Mouse (Mus musculus): ENCODE measurements around the gene Serpina1e. TPM values are rescaled to one million over a fixed set of nuclear protein-coding genes. Genes with fewer than 3 reads are reported as not detected.
"Not testable (repeated sequence)": the region's sequence is repeated elsewhere in the genome, so short reads cannot be mapped to it uniquely, and the experiment has no call there.

Serpina1e gene
- polyA plus RNA-seq, 1 experiment from 2014 or later = not detected

DNA sequence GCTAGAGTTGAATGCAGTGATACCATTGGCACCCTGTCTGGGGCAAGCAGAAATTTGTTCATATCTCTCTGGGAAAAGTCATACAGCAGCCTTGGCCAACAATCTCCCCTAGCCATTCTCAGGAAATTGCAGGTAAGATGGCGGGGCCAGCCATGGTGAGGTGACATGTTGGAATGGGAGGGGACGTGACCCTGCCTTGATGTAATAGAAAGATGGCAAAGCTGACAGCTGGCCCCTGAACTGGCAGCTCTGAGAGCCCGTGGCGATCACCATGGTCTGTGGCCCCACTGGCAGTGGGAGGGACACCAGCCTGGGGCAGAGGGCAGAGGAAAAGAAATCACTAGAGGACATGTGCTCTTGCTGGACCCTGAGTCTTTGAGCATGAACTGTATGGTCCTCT is 12.5 kb downstream of the Serpina1e start:
- no peaks in the 10 kb centered on the region for H3K36me3 ChIP-seq (ENCODE audit: control insufficient read depth, insufficient read depth, low read length)
- no peaks in the 10 kb centered on the region for H3K27me3 ChIP-seq (ENCODE audit: control insufficient read depth, insufficient read depth, low read length)
- no peaks in the 10 kb centered on the region for H3K9me3 ChIP-seq (ENCODE audit: control insufficient read depth, low read length)
- H3K27ac ChIP-seq (replicated peaks; ENCODE audit: low read depth, low read length) = no peak overlapping the region
- DNase-seq (no peak), ATAC-seq (ENCODE audit: low FRiP score, low TSS enrichment) (no peak)
- no peak overlapping the region for H3K4me2 ChIP-seq (ENCODE audit: low read length)
- WGBS = 84% methylated on average over 4 of the region's 4 CpGs
- H3K4me3 ChIP-seq (replicated peaks; ENCODE audit: low read depth, low read length) = no peak overlapping the region
- H3K4me1 ChIP-seq (ENCODE audit: control insufficient read depth, insufficient read depth, low read length) = no peaks in the 10 kb centered on the region
- H3K9ac ChIP-seq (replicated peaks; ENCODE audit: low read length) = no peak overlapping the region

DNA sequence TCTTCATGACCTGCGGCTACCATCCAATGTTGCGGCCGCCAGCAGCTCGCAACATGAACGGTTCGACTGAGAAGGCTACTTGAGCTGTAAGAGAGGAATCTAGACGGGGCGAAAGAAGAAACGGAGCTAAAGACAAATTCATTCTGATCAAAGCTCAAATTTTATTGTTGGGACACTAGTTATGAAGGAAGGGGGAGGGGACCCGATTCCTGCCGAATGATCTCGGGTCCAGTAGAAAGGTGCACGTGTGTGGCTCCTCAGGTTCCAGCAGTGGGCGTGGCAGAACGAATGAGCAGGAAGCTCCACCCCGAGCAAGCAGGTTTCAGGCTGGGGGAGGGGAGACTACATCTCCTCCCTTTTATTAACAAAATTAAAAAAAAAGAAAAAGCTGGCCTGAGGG is 49.6 kb downstream of the Serpina1e start:
- H3K4me2 ChIP-seq (ENCODE audit: low read length); H3K4me3 ChIP-seq (replicated peaks; ENCODE audit: low read depth, low read length); H3K9me3 ChIP-seq (ENCODE audit: control insufficient read depth, low read length); DNase-seq; ATAC-seq (ENCODE audit: low FRiP score, low TSS enrichment); H3K4me1 ChIP-seq (ENCODE audit: control insufficient read depth, insufficient read depth, low read length); H3K27ac ChIP-seq (replicated peaks; ENCODE audit: low read depth, low read length); H3K27me3 ChIP-seq (ENCODE audit: control insufficient read depth, insufficient read depth, low read length); H3K36me3 ChIP-seq (ENCODE audit: control insufficient read depth, insufficient read depth, low read length); H3K9ac ChIP-seq (replicated peaks; ENCODE audit: low read length): not testable (repeated sequence)
- WGBS = 97% methylated on average over 11 of the region's 16 CpGs

DNA sequence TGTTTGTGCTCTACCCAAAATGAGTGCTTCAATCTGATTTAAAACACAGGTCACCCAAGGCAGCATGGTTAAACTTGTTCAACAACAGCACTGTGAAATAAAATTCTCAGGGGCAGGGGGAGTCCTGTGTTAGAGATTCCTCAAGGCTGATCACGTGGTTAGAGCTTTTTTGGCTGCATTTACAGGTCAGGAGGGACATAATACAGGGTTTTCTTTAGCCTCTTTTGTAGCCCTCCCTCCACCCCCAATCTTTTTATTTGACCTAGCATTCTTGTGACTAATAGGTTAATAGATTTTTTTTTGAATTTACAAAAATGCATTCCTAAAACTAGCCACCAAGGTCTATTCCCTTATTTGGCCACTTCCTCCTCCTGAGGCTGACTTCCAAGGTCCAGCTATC is 51.0 kb downstream of the Serpina1e start:
- ATAC-seq (ENCODE audit: low FRiP score, low TSS enrichment); H3K4me3 ChIP-seq (replicated peaks; ENCODE audit: low read depth, low read length); H3K9ac ChIP-seq (replicated peaks; ENCODE audit: low read length); H3K36me3 ChIP-seq (ENCODE audit: control insufficient read depth, insufficient read depth, low read length); H3K9me3 ChIP-seq (ENCODE audit: control insufficient read depth, low read length); H3K4me1 ChIP-seq (ENCODE audit: control insufficient read depth, insufficient read depth, low read length); H3K27ac ChIP-seq (replicated peaks; ENCODE audit: low read depth, low read length); H3K4me2 ChIP-seq (ENCODE audit: low read length); DNase-seq; H3K27me3 ChIP-seq (ENCODE audit: control insufficient read depth, insufficient read depth, low read length): not testable (repeated sequence)
- 43% methylated on average over 1 of the region's 1 CpGs for WGBS

DNA sequence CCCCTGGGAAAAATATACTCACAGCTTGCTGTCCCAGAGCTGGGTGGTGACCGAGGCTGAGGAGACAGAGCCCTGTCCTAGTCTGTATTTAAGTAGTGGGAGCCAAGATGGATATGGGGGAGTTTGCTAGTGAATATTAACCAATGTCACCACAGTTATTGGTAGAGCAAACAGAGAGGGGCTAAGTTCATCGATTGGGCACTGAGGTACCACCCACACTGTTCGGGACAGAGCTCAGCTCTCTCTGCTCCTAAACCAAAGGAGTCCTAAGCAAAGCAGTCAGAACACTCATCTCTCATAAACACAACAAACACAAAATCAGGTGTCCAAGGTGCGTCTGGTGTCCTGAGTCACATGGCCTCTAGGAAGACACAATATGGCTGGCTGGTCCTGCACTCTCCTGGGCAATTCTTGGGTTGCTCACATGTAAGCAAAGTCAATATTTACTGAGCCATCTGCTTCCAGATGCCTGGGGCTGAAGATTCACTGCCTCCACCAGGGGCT is 53.9 kb downstream of the Serpina1e start, which contains the start of gene Serpina1c:
Serpina1c (minus strand) TSS at position 51 of the 504 bp plus-strand sequence.
- not testable (repeated sequence) for H3K9me3 ChIP-seq (ENCODE audit: control insufficient read depth, low read length); H3K4me3 ChIP-seq (replicated peaks; ENCODE audit: low read depth, low read length); H3K27ac ChIP-seq (replicated peaks; ENCODE audit: low read depth, low read length); H3K4me1 ChIP-seq (ENCODE audit: control insufficient read depth, insufficient read depth, low read length); DNase-seq; ATAC-seq (ENCODE audit: low FRiP score, low TSS enrichment); H3K36me3 ChIP-seq (ENCODE audit: control insufficient read depth, insufficient read depth, low read length); H3K27me3 ChIP-seq (ENCODE audit: control insufficient read depth, insufficient read depth, low read length); H3K9ac ChIP-seq (replicated peaks; ENCODE audit: low read length); H3K4me2 ChIP-seq (ENCODE audit: low read length)
- 82% methylated on average over 4 of the region's 4 CpGs for WGBS

DNA sequence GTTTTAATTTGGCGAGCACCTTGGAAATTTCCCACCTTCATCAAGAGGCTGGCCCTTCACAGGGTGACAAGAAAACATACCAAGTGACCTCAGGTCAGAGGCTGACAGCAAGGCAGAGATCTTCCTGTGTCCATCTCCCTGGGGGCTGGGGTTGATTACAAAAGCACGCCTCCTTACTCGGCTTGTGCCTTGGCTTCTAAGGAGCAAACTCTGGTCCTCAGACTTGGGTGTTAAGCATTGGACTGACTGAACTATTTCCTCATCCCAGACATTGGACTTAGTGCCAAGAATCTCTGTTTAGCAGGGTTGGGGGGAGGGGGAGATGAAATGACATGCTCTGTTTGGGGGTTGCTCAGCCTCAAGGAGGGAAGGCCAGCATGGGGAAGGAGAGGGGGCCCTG is 56.8 kb downstream of the Serpina1e start:
- not testable (repeated sequence) for H3K4me1 ChIP-seq (ENCODE audit: control insufficient read depth, insufficient read depth, low read length); H3K4me2 ChIP-seq (ENCODE audit: low read length); H3K27me3 ChIP-seq (ENCODE audit: control insufficient read depth, insufficient read depth, low read length); DNase-seq; H3K9ac ChIP-seq (replicated peaks; ENCODE audit: low read length); ATAC-seq (ENCODE audit: low FRiP score, low TSS enrichment); H3K4me3 ChIP-seq (replicated peaks; ENCODE audit: low read depth, low read length); H3K36me3 ChIP-seq (ENCODE audit: control insufficient read depth, insufficient read depth, low read length); H3K9me3 ChIP-seq (ENCODE audit: control insufficient read depth, low read length); H3K27ac ChIP-seq (replicated peaks; ENCODE audit: low read depth, low read length)
- WGBS = 96% methylated on average over 3 of the region's 3 CpGs

Other genes with a start within 250 kb of the Serpina1e start
- not detected in 2 replicates for gene Serpina1d, start 185.4 kb downstream of the Serpina1e start, polyA plus RNA-seq (2014; fragmentation: Nextera tagmentation; extraction: Ambion mirVana)
- not detected in 2 replicates for gene Serpina1b, start 128.6 kb downstream of the Serpina1e start, polyA plus RNA-seq (2014; fragmentation: Nextera tagmentation; extraction: Ambion mirVana)
- not detected in 2 replicates for gene Serpina1a, start 95.4 kb downstream of the Serpina1e start, polyA plus RNA-seq (2014; fragmentation: Nextera tagmentation; extraction: Ambion mirVana)
- gene Serpina1c, start 54.1 kb downstream of the Serpina1e start, polyA plus RNA-seq (2014; fragmentation: Nextera tagmentation; extraction: Ambion mirVana) = not detected in 2 replicates
- not detected in 2 replicates for gene Serpina11, start 31.0 kb upstream of the Serpina1e start, polyA plus RNA-seq (2014; fragmentation: Nextera tagmentation; extraction: Ambion mirVana)
- gene Serpina9, start 54.8 kb upstream of the Serpina1e start, polyA plus RNA-seq (2014; fragmentation: Nextera tagmentation; extraction: Ambion mirVana) = not detected in 2 replicates
- gene Serpina12, start 85.5 kb upstream of the Serpina1e start, polyA plus RNA-seq (2014; fragmentation: Nextera tagmentation; extraction: Ambion mirVana) = not detected in 2 replicates
- not detected in 2 replicates for gene Serpina5, start 142.1 kb upstream of the Serpina1e start, polyA plus RNA-seq (2014; fragmentation: Nextera tagmentation; extraction: Ambion mirVana)
- gene Serpina3a, start 153.7 kb upstream of the Serpina1e start, polyA plus RNA-seq (2014; fragmentation: Nextera tagmentation; extraction: Ambion mirVana) = not detected in 2 replicates
- gene Serpina3b, start 169.0 kb upstream of the Serpina1e start, polyA plus RNA-seq (2014; fragmentation: Nextera tagmentation; extraction: Ambion mirVana) = not detected in 2 replicates
- not detected in 2 replicates for gene Serpina3c, start 194.9 kb upstream of the Serpina1e start, polyA plus RNA-seq (2014; fragmentation: Nextera tagmentation; extraction: Ambion mirVana)

All from midbrain, embryonic 14.5 days (tissue).